Mouse (Mus musculus): Measurements from ENCODE around the gene Mrpl43.
"Not testable (repeated sequence)": the region's sequence is repeated elsewhere in the genome, so short reads cannot be mapped to it uniquely, and the experiment has no call there.

Mrpl43 gene

DNA sequence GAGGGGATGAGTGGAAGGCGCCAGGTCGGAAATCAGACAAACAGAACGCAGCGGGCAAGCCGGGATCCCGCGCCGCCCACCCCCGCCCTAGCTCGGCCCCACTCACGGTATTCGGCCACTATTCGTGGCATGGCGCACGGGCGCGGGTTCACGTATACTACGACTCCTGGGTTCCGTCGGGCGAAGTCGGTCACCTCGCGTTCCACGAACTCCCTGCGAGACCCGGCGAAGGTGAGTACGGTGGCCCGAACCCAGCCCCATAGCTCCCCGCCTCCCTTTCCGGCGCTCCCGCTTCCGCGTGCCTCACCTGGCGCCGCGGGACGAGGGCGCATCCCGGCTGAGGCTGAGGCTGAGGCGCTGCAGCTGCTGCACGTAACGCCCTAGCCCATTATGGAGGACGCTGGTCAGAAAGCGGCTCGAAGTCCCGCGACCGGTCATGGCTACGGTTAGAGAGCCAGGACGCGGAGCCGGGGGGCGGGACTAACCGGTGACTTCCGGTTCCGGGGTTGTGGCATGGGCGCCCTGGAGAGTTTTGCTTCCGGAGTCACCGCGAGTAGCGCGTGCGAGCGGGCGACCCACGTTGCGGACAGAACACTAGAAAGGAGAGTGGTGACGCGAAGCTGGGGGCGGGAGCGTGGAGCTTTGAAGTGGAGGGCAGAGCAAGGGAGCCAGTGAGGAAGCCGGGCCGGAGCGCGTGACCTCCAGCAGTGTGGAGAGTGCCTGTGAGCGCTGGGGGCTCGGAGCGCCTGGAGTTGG lies at the start of gene Mrpl43:
Gene Mrpl43 (minus strand): TSS at position 486 of the 756 bp plus-strand sequence.
- DNase-seq (ENCODE audit: low read depth) = peak; percentile 97

DNA sequence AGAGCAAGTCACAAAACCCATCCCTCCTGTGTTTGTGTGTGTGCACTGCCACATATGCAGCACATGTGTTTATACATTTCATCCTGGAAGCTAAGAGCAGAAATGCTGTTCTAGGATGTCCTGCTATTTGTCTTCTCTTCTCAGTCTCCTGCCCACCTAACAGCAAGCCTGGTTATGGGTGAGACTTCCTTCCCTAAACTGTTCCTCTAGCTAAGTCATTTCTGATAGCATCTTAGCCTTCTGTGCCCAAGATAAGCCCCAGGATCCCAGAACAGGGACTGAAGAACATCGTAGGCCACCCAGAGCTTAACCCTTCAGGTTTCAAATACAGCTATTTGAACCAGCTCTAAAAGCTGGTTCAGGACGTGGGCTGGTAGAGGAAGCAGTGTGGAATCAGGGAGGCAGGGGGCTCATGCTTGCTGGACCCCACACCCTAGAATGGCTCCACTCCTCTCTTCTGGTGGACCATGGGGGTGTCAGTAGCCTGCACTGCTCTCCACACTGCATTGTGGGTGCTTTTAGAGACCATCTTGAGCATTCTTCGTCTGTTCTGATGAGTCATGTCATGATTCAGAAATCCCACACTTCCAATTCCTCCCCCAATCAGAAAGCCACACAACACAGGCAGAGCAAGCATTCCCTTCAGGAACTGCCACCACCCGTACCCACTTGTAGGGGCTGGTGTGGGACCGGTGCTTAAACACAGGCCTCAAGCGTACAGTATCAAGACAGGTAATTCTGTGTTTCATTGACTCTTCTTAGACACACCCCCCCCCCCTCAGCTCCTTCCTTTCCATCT lies 48.8 kb upstream of the Mrpl43 start:
- no peak for DNase-seq (ENCODE audit: low read depth)

DNA sequence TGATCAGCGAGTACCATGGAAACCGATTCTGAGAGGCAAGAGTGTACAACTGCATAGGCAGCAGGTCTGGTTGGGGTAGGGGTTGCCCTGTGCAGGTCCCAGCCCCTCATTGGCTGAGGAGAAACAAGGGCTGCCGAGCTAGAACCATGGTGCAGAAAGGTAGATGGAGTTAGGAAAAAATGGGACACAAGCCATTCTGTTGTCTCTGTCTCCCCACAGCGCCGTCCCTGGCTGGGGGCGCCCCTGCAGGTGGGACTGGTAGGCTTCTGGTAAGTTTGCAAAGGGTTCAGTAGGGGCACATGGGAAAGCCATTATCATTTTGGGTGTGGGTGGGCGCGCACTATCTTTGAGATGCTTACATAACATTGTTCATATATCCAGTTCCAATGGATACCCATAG lies 47.2 kb upstream of the Mrpl43 start:
- no peak for DNase-seq (ENCODE audit: low read depth)

DNA sequence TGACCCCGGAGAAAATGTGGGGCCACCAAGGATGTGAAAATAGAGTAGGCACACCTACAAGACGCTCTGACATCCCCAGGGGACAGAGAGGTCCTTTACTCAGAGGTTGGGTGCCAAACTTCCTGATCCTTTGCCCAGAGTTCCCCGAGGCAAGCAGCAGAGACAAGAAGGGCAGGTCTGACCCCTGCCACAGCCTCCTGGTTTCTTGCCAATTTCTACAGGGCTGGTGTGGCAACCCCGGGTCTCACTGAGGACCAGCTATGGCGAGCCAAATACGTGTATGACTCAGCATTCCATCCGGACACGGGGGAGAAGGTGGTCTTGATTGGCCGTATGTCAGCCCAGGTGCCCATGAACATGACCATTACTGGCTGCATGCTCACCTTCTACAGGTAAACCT lies 43.3 kb upstream of the Mrpl43 start:
- no peak for DNase-seq (ENCODE audit: low read depth)

DNA sequence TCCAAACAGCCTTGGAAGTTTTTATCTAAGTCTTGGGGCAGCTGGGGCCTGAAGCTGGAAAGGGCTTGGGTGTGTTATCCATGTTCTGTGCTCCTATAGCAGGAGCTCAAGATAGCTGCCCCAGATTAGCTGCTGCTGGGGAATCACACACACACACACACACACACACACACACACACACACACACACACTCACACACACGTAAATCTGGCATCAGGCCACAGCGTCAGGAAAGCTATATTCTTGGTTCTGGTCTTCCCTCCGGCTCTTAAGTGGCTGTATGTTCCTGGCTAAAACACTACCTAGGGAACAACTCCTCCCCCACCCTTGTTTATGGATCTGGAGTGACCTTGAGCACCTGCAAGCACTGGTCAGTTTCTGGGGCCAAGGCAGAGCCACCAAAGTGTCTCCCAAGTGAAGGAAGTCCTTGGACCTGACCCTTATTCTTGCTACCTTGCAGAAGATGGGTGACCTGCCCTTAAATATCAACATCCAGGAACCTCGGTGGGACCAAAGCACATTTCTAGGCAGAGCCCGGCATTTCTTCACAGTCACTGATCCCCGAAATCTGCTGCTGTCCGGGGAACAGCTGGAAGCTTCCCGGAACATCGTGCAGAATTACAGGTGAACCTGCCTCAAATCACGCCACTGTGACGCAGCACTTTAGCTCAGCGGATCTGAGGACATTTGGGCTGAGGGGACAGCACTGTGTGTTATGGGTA lies 42.6 kb upstream of the Mrpl43 start:
- DNase-seq (ENCODE audit: low read depth) = no peak

DNA sequence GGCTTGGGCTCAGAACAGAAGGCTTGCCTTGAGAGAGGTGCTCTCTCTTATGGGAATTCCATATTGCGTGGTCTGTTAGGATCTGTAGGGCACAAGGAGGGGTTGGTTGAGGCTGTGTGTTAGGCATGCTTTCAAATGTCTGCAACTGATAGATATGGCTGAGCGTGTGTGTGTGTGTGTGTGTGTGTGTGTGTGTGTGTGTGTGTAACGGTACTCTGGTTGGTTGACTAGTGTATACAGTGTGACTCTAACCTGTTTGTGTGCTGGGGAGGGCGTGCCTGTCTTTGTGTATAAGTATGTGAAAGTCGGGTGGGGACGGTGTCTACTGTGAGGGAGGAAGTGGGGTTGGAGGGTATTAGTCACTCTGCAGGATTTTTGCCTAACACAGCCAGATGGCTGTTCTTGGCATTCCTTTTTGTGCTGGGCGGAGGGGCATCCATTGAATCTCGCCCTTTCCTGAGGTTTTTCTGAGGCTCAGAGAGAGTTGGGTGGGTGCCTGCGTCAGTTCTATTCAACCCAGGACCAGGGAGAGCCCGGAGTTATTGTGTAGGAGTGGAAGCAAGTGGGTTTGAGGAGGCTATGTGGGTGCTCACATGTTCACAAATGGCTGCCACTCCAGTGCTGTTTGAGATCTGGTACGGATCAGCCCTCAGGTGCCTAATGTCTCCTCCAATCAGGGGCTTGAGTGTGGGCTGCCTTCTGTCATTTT lies 41.8 kb upstream of the Mrpl43 start:
- peak; percentile 89 for DNase-seq (ENCODE audit: low read depth)

DNA sequence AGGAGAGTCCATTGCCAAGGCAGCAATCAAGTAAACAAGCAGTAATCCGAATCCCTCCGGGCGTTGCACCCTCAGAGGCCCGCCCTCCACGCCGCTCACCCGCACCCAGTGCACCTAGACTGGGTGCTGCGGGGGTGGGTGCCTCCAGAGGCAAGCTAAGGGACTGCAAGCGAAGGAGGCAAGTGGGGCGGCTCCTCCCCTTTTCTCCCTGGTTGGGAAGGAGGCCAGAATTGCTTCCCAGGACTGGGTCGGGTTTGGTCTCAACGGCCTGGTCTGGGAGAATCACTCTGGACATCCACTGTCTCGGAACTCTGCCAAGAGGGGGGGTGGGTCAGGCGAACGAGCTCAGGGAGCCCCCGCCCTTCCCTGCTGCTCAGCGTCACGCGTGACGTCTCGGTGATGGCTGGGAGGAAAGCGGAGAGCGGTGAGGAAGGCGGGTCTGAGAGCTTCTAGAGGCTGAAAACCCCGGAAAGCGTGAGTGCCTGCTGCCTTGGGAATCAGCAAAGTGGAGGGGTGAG lies 41.2 kb upstream of the Mrpl43 start, which contains the start of gene Sfxn3:
Gene Sfxn3 (plus strand): TSS at position 87 of the 518 bp plus-strand sequence.
- peak; percentile 97 for DNase-seq (ENCODE audit: low read depth)

DNA sequence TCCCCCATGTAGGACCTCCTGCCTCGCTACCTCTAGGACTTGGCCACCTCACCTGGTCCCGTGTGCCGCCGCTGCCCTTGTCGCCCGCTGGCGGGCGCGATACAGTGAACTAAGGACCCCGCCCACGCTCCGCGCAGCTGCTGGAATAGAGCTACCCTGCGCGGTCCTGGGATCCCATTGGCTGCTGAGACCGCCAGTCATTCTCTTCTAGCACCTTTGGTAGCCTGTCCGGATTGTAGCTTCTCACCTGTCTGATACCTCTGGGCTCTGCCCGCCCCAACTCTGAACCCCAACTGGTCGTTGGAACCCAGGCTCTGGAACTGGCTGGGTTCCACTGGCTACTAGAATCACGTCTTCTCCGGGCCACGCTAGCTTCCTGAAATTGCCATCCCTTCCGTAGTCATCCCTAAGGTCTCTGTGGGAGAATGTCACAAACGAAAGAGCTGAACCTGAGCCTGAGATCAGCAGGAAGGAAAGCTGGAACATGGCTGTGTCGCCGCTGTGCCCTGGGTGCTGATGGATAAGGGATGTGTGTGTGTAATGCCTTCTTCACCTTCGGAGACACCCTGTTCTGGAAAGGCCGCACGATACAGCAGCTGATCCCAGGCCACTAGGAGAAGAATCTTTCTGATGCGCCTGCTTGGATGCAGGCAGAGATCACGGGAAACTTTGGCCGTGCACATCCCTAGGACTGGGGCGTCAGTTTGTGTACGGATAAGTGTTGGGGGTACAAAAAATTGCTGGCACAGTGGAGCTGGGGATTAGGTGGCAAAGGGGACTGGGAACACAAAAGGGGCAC lies 40.5 kb upstream of the Mrpl43 start:
- DNase-seq (ENCODE audit: low read depth) = peak; percentile 91

DNA sequence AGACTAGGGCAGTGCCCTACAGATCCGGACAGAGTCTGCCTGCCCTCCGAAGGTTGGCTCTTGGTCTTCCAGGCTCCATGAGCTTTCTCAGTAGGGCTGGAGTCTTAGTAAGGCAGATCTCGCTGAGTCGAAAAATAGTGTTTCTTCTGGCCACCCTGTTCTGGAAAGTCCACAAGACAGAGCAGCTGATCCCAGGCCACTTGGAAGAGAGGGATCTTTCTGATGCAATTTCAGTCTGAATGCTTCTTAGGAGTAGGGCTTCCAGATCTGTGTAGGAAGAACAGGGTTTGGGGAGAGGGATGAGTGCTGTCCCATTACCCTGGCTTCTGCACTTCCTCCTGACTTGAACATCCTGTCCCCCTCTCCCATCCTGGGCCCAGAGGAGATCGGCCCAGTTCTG lies 39.4 kb upstream of the Mrpl43 start, which contains the start of gene Pdzd7:
Gene Pdzd7 (minus strand): TSS at position 67 of the 400 bp plus-strand sequence.
- no peak for DNase-seq (ENCODE audit: low read depth)

DNA sequence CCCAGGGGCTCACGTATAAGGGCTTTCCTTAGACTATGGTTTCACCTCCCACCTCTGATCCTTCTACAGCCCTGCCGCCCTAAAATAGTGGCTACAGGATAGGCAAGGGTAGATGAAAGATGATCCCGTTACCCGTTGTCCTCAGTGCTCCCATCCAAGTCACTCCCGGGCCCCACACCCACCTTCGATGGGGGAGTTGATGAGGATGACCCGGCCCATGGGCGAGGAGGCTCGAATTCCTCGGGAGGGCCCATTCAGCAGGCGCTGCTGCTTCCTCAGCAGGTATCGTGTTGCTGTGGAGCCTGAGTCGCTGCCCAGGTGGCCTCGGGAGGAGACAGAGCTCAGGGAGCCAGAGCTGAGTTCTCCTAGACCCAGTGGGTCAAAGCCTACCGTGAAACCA lies 39.0 kb upstream of the Mrpl43 start:
- DNase-seq (ENCODE audit: low read depth) = no peak

DNA sequence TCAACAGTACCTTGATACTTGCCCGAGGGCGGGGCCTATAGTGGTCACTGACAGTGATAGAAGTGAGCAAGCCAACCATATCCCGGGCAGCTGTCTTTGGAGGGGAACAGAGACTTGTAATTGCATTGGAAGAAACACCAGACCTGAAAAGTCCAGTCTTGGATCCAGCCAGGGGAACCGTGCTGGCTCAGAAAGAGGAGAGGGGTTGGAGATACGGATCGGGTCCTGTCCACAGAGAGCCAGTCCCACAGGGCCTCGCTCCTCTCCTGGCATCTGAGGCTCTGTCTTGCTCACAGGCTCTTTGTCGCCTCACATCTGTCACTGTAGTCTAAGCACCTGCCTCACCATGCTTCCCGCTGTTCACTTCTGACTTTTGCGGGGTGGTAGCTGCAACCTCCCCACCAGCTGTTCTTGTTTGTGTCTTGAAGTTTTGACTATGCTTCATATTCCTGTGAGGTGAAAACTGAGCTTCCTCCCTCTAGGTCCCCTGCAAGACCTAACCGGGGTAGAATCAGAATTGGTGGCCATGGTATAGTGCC lies 38.2 kb upstream of the Mrpl43 start:
- DNase-seq (ENCODE audit: low read depth) = no peak

DNA sequence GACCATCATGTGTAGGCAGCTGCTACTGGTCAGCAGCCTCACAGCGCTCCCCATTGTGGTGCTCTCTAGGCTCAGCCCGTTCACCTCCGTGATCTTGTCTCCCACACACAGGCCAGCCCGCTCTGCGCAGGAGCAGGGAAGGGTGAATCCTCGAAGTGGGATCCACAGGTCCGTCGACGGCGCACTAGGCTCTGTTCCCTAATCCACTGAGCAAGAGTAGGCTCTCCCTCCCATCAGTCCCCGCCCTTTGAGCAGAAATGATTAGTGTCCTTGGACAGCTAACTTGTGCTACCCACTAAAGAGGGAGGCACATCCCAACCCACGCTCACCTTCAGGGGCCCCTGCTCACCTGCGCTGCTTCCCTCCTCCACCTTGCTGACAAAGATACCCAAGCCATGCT lies 34.0 kb upstream of the Mrpl43 start:
- DNase-seq (ENCODE audit: low read depth) = no peak

DNA sequence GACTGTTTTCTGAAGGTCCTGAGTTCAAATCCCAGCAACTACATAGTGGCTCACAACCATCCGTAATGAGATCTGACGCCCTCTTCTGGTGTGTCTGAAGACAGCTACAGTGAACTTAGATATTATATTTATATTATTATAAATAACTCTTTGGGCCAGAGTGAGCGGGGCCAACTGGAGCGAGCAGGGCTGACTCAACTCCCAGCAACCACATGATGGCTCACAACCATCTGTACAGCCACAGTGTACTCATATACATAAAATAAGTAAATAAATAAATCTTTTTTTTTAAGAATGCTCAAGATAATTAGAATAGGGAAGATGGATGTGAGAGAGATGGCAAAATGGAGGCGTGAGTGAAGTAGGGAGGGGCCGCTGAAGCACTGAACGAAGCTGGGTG lies 32.0 kb upstream of the Mrpl43 start:
- DNase-seq (ENCODE audit: low read depth) = not testable (repeated sequence)

DNA sequence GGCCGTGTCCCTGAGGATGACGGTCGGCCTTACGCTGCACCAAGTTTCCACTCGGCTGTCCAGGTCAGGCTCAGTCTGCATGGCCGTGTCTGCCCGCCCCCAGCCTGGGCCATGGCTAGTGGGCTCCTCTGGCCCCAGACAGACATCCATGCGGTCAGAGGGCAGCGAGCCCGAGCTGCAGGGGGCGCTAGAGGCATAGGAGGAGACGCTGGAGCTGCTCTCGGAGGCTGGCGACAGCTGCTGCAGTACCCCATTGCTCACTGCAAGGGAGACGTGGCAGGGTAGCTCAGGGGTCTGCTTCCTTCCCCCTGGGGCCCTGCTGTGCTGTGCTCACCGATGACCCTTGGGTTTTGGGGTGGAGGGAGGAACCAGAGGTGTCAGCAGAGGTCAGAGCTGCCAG lies 30.6 kb upstream of the Mrpl43 start:
- peak; percentile 61 for DNase-seq (ENCODE audit: low read depth)

DNA sequence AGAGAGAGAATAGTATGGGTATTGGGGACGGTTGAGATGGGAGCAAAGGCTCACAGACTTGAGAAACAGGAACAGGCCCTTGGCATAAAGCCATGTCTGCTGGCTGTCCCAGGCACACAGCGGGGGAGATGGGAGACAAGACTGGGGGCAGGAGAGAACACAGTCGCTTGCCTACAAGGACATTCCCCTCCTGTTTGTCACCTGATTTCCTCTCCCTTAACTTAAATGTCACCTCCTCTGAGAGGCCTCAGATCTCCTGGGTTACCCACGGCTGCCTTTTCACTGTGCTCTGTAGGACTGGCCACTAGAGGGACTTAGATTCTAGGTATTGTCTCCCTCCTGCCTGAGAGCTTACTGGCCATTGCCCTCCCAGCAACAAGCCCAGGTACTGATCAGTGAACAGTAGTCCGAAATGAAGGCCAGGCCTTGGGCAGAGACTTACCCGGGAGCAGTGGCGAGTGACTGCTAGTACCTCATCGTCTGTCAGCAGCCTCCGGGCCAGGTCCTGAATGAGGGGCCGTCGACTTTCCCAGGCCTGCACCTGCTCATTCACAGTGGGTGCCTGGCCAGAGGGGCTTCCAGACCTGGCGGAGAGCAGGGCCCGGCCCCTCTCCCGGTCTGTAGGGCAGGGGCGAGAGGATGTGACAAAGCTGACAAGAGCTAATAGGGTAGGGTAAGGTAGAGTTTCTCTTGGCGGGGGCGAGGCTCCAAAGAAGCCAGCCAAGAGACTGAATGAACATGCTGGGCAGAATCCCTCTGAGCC lies 26.5 kb upstream of the Mrpl43 start:
- DNase-seq (ENCODE audit: low read depth) = peak; percentile 63

DNA sequence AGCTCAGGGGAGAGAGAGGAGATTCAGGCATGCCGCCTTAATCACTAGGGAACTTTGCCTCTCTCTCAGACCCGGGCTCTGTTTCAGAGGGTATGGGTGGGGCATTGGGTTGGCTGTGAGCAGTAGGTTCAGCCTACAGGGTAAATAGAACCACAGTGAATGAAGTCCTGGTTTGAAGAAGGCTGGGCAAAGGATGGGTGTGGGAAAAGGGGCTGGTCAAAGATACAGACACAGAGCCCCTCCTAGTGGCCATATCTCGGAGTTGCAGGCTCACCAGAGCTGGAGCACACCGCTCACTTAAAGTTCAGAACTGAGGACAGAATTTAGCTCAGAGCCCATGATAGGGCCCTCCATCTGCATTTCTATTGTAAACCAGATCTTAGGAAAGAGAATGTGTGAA lies 25.5 kb upstream of the Mrpl43 start:
- peak; percentile 85 for DNase-seq (ENCODE audit: low read depth)

DNA sequence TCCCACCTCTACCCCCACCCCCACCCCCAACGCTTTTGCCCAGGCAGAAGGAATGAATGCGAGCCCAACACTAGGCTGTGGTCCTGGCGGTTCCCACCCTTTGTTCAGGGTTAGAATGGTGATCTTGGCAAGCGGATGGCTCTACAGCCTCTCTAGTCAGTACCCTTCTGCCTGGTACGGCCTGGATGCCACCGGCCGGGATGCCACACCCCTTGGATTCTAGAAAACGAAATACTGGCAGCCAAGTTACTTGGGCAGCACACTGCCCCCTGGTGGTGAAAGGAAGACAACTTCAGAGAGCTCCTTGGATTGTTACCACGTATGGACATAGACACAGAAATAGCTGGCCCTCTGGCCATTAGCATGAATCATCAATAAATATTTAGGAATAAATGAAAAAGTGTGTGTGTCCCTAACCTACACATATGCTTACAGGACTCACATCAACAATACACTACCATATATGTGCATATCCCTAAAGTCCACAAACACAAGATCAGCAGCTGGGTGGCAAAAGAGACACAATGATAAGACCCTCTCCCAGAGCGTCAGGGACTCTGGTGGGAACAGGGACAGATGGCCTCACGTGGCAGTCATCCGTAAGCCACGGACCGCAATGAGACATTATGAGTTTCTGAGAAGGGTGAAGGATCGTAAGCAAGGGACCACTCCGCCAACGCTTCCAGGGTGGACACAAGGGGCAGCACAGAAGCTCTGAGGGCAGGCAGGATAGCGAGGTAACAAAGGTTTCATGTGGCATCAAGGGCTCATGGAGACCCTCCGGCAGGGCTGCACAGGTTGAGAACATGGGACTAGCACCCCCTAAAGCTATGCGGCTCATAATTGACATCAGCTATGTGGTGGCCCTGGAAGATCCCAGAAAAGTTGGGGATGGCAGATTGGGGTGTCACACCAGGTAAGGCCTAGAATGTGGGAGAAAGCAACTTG lies 24.8 kb upstream of the Mrpl43 start:
- DNase-seq (ENCODE audit: low read depth) = peak; percentile 93

DNA sequence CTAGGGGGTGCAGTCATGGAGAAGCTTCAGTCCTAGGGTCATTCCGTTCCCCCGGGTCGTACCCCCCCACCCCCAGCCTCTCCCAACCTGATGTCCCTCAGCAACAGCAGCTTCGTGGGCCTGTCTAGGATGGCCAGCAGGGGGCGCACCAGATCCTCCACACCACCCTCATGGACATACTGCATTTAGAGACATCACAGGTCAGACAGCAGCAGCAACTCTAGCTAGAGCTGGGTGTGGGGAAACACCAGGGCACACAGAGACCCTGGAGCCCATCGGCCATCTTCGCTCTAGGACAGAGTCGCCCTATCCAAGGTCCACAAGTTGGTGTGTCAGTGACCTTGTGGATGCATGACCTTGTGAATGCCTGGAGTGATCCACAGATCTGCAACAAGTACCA lies 23.9 kb upstream of the Mrpl43 start:
- peak; percentile 83 for DNase-seq (ENCODE audit: low read depth)

DNA sequence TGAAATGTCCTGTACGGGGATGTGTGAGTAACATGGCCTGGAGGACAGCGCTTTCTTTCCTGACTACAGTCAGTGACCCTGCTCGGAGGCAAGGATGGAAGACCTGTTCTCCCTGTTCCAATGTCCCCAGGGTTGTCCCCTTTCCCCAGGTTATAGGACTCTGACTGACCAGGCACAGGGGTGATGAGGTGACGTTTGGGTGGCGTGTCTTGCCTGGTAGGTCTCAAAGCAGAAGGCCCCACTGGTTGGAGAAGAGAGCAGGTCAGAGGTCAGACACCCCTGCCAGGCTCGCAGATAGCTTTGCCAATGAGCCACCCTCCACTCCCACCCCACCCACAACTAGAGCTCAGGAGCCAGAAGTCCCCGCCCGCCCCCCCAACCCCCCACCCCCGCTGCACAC lies 23.3 kb upstream of the Mrpl43 start:
- no peak for DNase-seq (ENCODE audit: low read depth)
